Mouse (Mus musculus) ES-E14 (cell line): ENCODE measurements around the gene Prkch.

ENCODE experiments used
- CHD2 ChIP-seq: IDR thresholded peaks from 2 replicates; pipeline ENCODE4 v1.6.1; 2014; ENCODE audit warnings: mild to moderate bottlenecking, low read depth, low read length, inconsistent platforms
- HCFC1 ChIP-seq: IDR thresholded peaks from 2 replicates; pipeline ENCODE4 v1.6.1; 2012; ENCODE audit warnings: low read length, inconsistent platforms, borderline replicate concordance; ENCODE audit not compliant: insufficient read depth
- MAFK ChIP-seq: IDR thresholded peaks from 2 replicates; pipeline ENCODE4 v1.6.1; 2014; ENCODE audit warnings: mild to moderate bottlenecking, low read depth, low read length, inconsistent platforms; ENCODE audit not compliant: insufficient read depth
- ZC3H11A ChIP-seq: IDR thresholded peaks from 2 replicates; pipeline ENCODE4 v1.6.1; 2012; ENCODE audit warnings: low read depth, mild to moderate bottlenecking, inconsistent platforms, low read length, borderline replicate concordance

DNA sequence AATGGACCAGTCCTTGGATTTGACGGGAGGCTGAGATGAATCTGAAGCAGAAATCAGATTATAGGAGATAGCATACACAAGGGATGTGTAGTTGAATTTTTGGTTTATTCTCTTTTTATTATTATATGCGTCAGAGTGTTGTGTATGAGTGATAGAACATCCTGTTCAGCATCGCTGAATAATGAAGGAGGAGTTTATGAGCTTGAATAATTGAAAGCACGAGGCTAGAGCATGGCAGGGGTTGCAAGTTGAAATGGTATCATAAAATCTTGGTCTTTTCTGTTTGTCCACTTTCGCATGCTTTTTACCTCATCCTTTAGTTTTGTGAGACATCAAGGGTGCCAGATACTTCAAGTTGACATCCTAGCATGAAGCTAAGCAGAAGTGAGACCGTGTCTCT lies 60.6 kb downstream of the Prkch start:
- no peak for TF ChIP-seq HCFC1
- TF ChIP-seq CHD2: no peak
- no peak for TF ChIP-seq MAFK
- no peak for TF ChIP-seq ZC3H11A
